Mouse (Mus musculus) lung, postnatal 0 days (tissue): ENCODE measurements around the gene Fbxw8. TPM values are rescaled to one million over a fixed set of nuclear protein-coding genes. Genes with fewer than 3 reads are reported as not detected.
A peak's percentile ranks its signal among the peaks of the same experiment; 100 is the strongest.

Experiments used
- ATAC-seq: fragments of 200-750 bp; cut with Nextera tagmentation; 2 replicates; pipeline ENCODE4 v1.8.0; 2017; ENCODE audit warnings: moderate library complexity
- DNase-seq: peaks from one replicate; pipeline ENCODE4 v3.0.0-alpha.2; 2016; ENCODE audit warnings: low spot score
- H3K27ac ChIP-seq: fragments of 300-500 bp; sonication (generic); 2 replicates; pipeline ENCODE4 v1.5.1; 2014; ENCODE audit warnings: antibody characterized with exemption, mild to moderate bottlenecking, low read length, mixed read lengths
- H3K27me3 ChIP-seq: fragments of 300-500 bp; sonication (generic); replicated peaks from 2 replicates; pipeline ENCODE4 v1.6.1; 2014; ENCODE audit warnings: low read length, mixed read lengths; ENCODE audit not compliant: insufficient read depth
- H3K36me3 ChIP-seq: fragments of 300-500 bp; sonication (generic); 2 replicates; pipeline ENCODE4 v1.6.1; 2014; ENCODE audit warnings: low read length, mixed read lengths; ENCODE audit not compliant: insufficient read depth
- H3K4me1 ChIP-seq: fragments of 300-500 bp; sonication (generic); 2 replicates; pipeline ENCODE4 v1.6.1; 2014; ENCODE audit warnings: antibody characterized with exemption, low read depth, low read length, mixed read lengths; ENCODE audit not compliant: insufficient read depth
- H3K4me2 ChIP-seq: fragments of 300-500 bp; sonication (generic); replicated peaks from 2 replicates; pipeline ENCODE4 v1.6.1; 2014; ENCODE audit warnings: low read depth, mild to moderate bottlenecking, low read length, moderate library complexity, mixed read lengths
- H3K4me3 ChIP-seq: fragments of 300-500 bp; sonication (generic); 2 replicates; pipeline ENCODE4 v1.5.1; 2014; ENCODE audit warnings: low read depth, low read length
- H3K9ac ChIP-seq: fragments of 300-500 bp; sonication (generic); replicated peaks from 2 replicates; pipeline ENCODE4 v1.6.1; 2014; ENCODE audit warnings: low read depth, mild to moderate bottlenecking
- H3K9me3 ChIP-seq: fragments of 300-500 bp; sonication (generic); 2 replicates; pipeline ENCODE4 v1.6.1; 2016; ENCODE audit warnings: low read length, mixed read lengths
- CTCF ChIP-seq: IDR thresholded peaks from 2 replicates; pipeline ENCODE4 v1.5.1; 2016; ENCODE audit warnings: antibody characterized with exemption, mild to moderate bottlenecking
- EP300 ChIP-seq: IDR thresholded peaks from 2 replicates; pipeline ENCODE4 v1.6.1; 2016; ENCODE audit warnings: antibody characterized with exemption, mild to moderate bottlenecking, control low read depth
- WGBS: fragments of 180-500 bp; shearing (Covaris S2); extraction: QIAGEN DNeasy Blood & Tissue Kit; methylation state at CpG from one replicate; pipeline ENCODE4 v1.1.7; 2014; 5-methylcytosine and 5-hydroxymethylcytosine counted together
- polyA plus RNA-seq: library from polyadenylated mRNA; unstranded; fragments of >200 nt; fragmentation: Nextera tagmentation; extraction: Ambion mirVana; gene quantifications from 2 replicates; pipeline ENCODE4 v1.2.1, GENCODE M21; 2015

Fbxw8 gene
- polyA plus RNA-seq, 1 experiment from 2014 or later, result 27.9 TPM

DNA sequence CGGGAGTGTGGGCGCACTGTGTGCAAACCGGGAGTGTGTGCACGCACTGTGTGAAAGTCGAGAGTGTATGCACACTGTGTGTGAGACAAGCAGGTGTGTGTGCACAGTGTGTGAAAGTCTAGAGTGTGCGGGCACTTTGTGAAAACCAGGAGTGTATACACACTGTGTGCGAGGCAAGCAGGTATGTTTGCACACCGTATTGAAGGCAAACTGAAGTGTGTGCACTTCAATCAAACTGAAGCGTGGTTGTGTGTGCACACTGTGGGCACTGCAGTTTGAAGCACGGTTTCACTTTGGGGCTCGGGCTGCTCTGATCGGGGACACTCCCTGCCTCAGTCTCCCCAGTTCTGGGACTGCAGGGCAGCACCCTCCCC lies 126.2 kb downstream of the Fbxw8 start:
- Histone ChIP-seq H3K9me3 (no peaks in the 10 kb centered on the region), H3K27ac (no peak overlapping the region), H3K9ac (no peak overlapping the region), H3K4me3 (peak overlapping the region; percentile 46), H3K36me3 (no peaks in the 10 kb centered on the region), H3K27me3 (peaks cover 37% of the 10 kb centered on the region), H3K4me2 (peak overlapping the region; percentile 90), H3K4me1 (peaks cover 8% of the 10 kb centered on the region; the same call in 1 of the 2 replicates)
- ATAC-seq, result peak; percentile 66
- WGBS, result 6% methylated on average over 12 of the region's 12 CpGs
- DNase-seq, result peak; percentile 24
- TF ChIP-seq CTCF (no peak), EP300 (no peak)

DNA sequence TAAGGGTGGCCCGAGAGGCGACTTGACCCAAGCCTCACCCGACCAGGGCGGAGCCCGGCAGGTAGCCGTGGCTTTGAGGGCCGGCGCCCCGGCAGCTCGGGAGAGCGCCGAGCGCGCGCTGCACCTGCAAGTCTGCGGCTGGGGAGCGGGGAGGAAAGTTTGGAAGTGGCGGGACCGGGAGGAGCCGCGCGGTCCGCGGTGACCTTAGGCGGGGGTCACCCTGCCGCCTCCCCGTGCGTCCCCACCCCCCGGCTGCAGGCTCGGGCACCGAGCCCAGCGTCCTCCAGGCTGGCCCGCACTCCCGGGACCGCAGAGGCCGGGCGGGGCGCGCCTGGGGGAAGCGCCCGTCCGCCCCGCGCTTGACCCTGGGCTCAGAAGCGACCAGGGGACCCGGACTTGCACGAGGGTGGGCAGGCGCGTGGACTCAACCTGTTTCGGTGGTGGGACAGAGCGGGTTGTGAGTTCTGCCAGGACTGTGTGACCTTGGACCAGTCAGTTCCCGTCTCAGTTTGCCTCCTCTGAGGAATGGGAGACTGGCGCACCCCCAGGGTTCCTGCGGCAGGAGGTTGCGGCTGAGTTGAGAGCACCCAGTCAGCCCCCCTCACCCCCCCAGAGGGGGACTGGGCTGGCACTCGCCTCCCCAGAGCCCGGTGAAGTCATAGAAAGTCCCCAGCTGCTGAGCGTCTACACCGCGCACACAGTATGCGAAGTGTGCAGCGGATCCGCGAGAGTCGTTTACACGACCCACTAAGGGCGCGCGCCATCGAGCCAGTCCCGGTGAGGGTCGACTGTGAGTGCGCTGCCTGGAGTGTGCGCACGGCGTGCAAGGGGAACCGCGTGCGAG lies 126.9 kb downstream of the Fbxw8 start:
- peaks cover 37% of the 10 kb centered on the region for H3K27me3 ChIP-seq

DNA sequence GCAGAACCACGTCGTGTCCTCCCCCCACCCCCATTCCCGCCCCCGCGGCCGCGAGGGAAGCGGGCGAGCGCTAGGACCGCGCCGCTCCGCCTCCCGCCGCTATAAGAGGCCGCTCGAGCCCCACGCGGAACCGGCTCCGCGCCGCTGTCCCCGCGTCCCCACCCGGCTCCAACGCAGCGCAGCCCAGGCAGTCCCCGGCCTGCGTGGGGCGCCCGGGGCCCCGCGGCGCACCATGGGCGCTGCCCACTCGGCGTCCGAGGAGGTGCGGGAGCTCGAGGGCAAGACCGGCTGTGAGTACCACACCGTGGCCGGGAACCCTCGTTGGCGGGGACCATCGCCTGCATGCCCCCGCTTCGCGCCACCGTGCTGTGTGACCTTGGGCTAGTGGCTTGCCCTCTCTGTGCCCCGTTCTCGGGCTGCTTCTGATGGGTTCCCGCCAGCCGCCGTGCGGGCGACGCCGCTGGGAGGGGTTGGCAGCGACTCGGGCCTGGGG lies 127.5 kb downstream of the Fbxw8 start, which contains the start of gene Tesc:
Gene Tesc, plus strand, starts transcription at position 46 of the 493 bp plus-strand sequence.
- TF ChIP-seq CTCF (no peak), EP300 (no peak)
- ATAC-seq, result peak; percentile 8; the same call in 1 of the 2 replicates
- Histone ChIP-seq H3K4me3 (peak within 1 kb of the TSS; percentile 46), H3K9me3 (no peaks in the 10 kb centered on the region), H3K4me1 (peaks cover 8% of the 10 kb centered on the region; the same call in 1 of the 2 replicates), H3K4me2 (peak within 1 kb of the TSS; percentile 90), H3K9ac (no peak within 1 kb of the TSS), H3K27ac (no peak within 1 kb of the TSS), H3K27me3 (peaks cover 37% of the 10 kb centered on the region), H3K36me3 (no peaks in the 10 kb centered on the region)
- DNase-seq, result no peak
- WGBS, result 1% methylated on average over 46 of the region's 63 CpGs

More for the DNA sequence above, 126.9 kb downstream of the Fbxw8 start:
- no peaks in the 10 kb centered on the region for H3K9me3 ChIP-seq
- no peak for DNase-seq
- no peaks in the 10 kb centered on the region for H3K36me3 ChIP-seq
- peak overlapping the region; percentile 46 for H3K4me3 ChIP-seq
- peak overlapping the region; percentile 90 for H3K4me2 ChIP-seq
- H3K9ac ChIP-seq, result no peak overlapping the region
- no peak for TF ChIP-seq EP300
- no peak for TF ChIP-seq CTCF
- peaks cover 8% of the 10 kb centered on the region; the same call in 1 of the 2 replicates for H3K4me1 ChIP-seq
- 1% methylated on average over 54 of the region's 79 CpGs for WGBS
- peak; percentile 43 for ATAC-seq
- no peak overlapping the region for H3K27ac ChIP-seq

DNA sequence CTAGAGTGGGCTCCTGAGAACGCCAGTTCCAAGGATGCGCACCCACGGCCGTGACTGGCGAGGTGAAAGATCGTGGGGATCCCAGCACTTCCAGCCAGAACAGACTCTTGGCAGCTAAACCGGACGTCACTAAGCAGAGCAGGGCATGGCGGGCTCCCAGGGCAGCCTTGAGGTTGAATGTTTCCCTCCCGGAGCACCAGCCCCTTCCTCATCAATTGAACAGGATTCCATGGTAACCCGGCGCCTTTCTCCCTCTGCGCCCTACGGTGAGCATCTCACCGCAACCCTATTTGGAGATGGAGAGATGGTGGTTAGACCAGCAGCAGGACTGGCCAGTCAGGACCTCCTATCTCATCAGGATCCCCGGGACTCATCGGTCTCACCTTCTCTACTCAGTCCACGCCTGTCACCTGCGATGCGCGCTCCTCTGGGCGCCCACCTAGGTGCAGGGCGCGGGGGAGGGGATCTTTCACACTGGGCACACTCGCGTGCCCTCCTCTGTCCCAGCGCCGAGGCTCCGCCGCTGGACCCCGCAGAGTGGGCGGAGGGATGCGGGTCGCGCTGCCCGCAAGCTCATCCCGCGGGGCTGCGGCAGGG lies 128.1 kb downstream of the Fbxw8 start:
- no peak for TF ChIP-seq CTCF
- DNase-seq, result no peak
- Histone ChIP-seq H3K27ac (no peak overlapping the region), H3K27me3 (peaks cover 37% of the 10 kb centered on the region), H3K9me3 (no peaks in the 10 kb centered on the region), H3K9ac (no peak overlapping the region), H3K4me2 (peak overlapping the region; percentile 90), H3K4me3 (peak overlapping the region; percentile 46), H3K36me3 (no peaks in the 10 kb centered on the region), H3K4me1 (peaks cover 8% of the 10 kb centered on the region; the same call in 1 of the 2 replicates)
- WGBS, result 2% methylated on average over 39 of the region's 39 CpGs
- ATAC-seq, result no peak

DNA sequence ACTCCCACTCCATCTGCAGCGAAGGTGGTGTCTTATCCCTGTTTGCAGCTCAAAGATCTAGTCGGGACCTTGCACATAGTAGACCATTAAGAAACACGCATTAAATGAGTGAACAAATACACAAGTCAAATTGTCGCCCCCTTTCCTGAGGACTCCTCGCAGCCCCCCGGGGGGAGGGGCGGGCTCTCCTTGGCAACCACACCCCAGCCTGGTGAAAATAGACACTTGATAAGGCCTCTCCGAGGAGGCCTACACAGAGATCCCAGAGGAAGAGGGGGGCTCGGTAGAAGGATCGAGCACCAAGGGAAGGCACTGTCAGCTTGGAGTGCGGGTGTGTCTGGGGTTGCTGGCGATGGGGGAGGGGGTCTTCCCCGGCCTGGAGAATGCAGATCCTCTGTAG lies 128.9 kb downstream of the Fbxw8 start:
- no peak overlapping the region for H3K9ac ChIP-seq
- DNase-seq (no peak), ATAC-seq (no peak)
- peaks cover 8% of the 10 kb centered on the region; the same call in 1 of the 2 replicates for H3K4me1 ChIP-seq
- H3K4me2 ChIP-seq, result no peak overlapping the region
- TF ChIP-seq EP300, result no peak
- TF ChIP-seq CTCF, result no peak
- H3K4me3 ChIP-seq, result no peak overlapping the region
- no peak overlapping the region for H3K27ac ChIP-seq
- H3K27me3 ChIP-seq, result peaks cover 37% of the 10 kb centered on the region
- 6% methylated on average over 13 of the region's 13 CpGs for WGBS
- no peaks in the 10 kb centered on the region for H3K9me3 ChIP-seq
- no peaks in the 10 kb centered on the region for H3K36me3 ChIP-seq

DNA sequence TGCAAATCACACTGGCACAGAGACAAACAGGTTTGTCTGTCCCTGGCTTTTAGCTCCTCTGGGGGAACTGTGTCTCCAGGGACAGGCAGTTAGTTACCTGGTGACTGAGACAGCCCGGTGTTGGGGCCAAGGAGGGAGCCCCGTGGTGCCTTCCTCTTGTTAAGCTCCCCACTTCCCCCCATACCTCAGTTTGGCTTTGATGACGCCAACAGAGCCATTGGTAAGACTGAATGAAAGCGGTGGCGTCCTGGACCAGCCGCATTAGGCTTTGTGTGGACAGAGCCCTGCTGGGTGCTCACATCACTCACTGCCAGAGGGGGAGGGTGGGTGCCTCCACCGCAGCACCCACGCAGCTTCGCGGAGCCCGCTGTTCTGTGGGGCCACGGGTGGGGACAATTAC lies 129.4 kb downstream of the Fbxw8 start:
- TF ChIP-seq CTCF (no peak), EP300 (no peak)
- DNase-seq, result no peak
- H3K4me3 ChIP-seq, result no peak overlapping the region
- H3K9ac ChIP-seq, result no peak overlapping the region
- H3K36me3 ChIP-seq, result no peaks in the 10 kb centered on the region
- no peak overlapping the region for H3K27ac ChIP-seq
- ATAC-seq, result no peak
- no peaks in the 10 kb centered on the region for H3K9me3 ChIP-seq
- WGBS, result 13% methylated on average over 11 of the region's 12 CpGs
- H3K27me3 ChIP-seq, result peaks cover 37% of the 10 kb centered on the region
- peaks cover 8% of the 10 kb centered on the region; the same call in 1 of the 2 replicates for H3K4me1 ChIP-seq
- H3K4me2 ChIP-seq, result no peak overlapping the region
